Mouse (Mus musculus) T-helper 1 cell (primary cell): ENCODE results near the gene Rab43.

Experiments used
- in situ Hi-C: fragments of 300-600 bp; cut with MboI, MseI; formaldehyde crosslinking; loops from one replicate; pipeline ENCODE4 v1.15.1; 2025; ENCODE audit warnings: high pct_unique_total_duplicates

Rab43 gene

DNA sequence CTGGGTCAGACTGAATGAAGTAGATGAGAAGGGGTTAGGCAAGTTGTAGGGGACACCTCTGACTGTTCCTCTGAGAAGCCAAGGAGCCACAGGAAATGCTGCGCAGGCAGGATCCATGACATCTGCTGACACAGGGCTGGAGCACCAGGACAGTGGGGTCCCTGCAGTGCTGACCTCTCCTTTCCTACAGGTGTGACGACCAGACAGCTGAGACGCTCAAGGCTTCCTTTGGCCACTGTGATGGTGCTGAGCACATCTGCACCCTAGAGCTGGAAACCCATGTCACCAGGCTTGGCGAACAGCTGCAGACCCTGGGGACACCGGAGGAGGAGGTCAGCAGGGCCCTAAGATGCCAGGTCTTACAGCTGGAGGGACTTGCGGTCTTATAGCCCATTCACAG is 60.4 kb downstream of the Rab43 start:
- in situ Hi-C loops = no loop called here

- in situ Hi-C loops = no loop called here
These were observed 61.6 kb downstream of the Rab43 start for GRCm38 (mm10) chr6:87750184-87750910.

DNA sequence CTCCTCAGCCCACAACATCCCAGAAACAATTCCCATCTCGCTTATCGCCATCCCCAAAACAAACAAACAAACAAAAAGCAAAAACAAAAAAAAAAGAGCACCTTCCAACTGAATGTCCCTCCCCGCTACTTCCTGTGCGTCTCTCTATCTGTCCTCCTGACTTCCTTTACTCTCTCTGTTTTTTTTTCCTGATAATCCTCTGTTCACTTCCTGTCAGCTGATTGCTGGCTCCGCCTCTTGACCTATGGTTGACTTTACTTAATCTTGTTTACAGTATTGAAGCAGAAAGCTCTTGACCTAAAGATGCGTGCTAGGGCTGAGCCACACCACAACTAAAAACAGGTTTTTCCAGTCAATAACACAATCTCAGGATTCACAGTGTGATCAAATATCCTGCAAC is 63.4 kb downstream of the Rab43 start:
- in situ Hi-C loops = no loop called here

DNA sequence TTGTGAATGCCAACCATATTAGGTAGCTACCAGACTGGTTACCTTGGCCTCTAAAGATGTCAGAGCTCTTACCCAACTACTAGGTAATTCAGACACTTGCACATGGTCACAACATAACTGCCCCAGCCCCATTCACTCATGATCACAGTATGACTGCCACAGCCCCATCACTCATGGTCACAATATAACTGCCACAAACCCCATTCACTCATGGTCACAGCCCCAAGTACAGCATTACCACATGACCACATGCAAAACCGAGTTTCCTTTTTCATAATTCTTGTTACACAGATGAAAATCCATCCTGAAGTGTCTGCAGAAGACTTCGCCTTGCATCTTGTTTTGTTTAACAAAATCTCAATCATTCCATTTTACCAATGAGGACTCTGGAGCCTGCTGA is 63.9 kb downstream of the Rab43 start:
- in situ Hi-C loops = no loop called here

DNA sequence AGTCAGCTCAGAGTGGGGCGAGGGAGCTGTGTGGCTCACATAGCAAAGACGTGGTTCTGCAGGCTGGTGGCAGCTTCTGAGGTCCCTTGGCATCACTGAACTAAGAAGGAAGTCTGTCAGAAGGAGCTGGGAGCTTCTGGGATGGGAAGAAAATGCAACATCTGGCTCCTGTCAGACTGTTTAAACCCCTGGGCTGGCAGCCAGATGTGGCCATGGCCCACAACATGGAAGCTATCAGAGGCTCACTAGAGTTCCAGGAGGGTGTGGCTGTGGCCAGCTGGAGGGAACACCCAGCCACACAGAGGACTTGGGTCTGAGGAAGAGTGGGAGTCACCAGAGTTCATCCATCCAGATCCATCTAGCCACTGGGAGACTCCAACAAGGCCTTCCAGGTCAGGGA is 65.1 kb downstream of the Rab43 start:
- in situ Hi-C loops = no loop called here

DNA sequence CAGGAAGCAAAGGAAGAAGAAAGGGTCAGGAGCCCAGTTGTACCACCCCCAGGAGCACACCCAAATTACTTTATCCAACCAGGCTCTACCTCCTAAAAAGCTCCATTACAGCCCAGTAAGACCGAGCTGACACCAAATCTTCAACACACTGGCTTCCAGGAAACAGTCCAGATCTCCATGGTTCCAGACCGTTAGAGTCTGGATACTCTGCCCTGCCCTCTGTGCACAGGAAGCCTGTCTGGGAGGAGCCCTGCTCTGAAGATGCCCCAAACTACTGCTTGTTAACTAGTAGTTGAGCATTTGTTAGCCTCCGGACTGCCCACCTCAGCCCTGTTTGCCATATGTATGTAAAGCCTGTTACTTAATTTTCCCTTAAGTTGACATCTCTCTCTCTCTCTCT is 65.9 kb downstream of the Rab43 start:
- in situ Hi-C loops = no loop called here

GRCm38 (mm10) chr6:87745301-87745700 is 66.7 kb downstream of the Rab43 start:
- in situ Hi-C loops = no loop called here

GRCm38 (mm10) chr6:87744632-87745031 is 67.3 kb downstream of the Rab43 start:
- in situ Hi-C loops = no loop called here

DNA sequence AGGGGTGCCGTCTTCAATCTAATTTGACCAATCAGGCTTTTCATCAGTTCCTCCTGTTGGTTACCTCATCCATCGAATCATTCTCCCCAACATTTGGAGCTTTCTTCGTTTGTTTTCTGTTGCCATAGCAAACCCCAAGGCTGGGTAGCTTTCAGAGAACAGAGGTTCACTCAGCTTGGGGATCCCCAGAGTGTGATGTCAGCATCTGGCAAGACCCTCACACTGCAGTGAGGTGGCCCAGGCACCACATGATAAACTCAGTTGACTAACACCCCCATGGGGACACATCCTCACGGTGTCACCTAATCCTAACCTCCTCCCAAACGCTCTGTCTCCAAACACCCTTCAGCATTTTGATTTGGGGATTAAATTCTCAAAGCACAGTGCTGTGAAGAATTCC is 68.7 kb downstream of the Rab43 start:
- in situ Hi-C loops = no loop called here

- in situ Hi-C loops = no loop called here
These were observed 69.2 kb downstream of the Rab43 start for GRCm38 (mm10) chr6:87742804-87743203.

DNA sequence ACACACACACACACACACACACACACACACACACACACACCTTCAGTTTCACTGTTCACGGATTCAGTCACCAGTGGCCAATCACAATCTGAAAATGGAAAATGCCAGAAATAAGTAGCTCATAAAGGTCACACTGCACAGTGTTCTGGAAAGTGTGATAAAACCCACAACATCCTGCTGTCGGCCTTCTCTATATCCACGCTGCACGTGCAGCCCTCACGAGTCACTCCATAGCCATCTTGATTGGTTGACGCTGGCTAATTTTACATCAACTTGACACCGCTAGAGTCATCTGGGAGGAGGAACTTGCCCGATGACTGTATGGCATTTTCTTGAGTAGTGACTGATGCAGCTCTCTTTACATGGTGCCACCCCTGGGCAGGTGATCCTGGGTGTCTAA is 70.0 kb downstream of the Rab43 start:
- in situ Hi-C loops = no loop called here

GRCm38 (mm10) chr6:87740496-87740895 is 71.5 kb downstream of the Rab43 start:
- in situ Hi-C loops = no loop called here

DNA sequence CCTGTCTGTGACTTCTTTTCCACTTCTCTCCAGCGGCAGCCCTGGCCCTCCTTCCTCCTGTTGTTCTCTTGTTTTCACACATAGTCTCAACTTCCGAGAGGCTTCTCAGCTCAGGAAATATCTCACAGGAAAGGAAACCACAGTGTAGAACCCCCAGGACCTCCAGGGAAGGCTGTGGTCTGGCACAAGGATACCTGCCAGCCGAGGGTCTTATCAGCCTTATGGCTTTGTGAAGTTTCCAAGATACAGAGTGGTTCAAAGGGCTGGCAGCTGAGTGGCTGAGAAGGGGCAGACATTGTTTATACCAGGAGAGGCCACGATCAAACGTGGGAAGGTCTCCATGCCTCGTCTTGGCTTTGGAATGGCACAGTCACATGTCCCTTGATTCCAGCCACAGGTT is 72.1 kb downstream of the Rab43 start:
- in situ Hi-C loops = no loop called here
